Mouse (Mus musculus): ENCODE measurements around the gene Fuz. TPM values are rescaled to one million over a fixed set of nuclear protein-coding genes. Genes with fewer than 3 reads are reported as not detected.
"Not testable (repeated sequence)": the region's sequence is repeated elsewhere in the genome, so short reads cannot be mapped to it uniquely, and the experiment has no call there.

The Fuz gene
- polyA plus RNA-seq, 1 experiment from 2014 or later = 19.3 TPM

GRCm38 (mm10) chr7:44871774-44872173 lies 24.1 kb upstream of the Fuz start:
- H3K36me3 ChIP-seq = peaks cover 11% of the 10 kb centered on the region
- WGBS = 90% methylated on average over 2 of the region's 2 CpGs
- not testable (repeated sequence) for ATAC-seq (ENCODE audit: low FRiP score); H3K9me3 ChIP-seq; H3K27me3 ChIP-seq; H3K4me2 ChIP-seq; H3K9ac ChIP-seq; H3K4me3 ChIP-seq; H3K27ac ChIP-seq
- H3K4me1 ChIP-seq (replicated peaks) = peaks cover 26% of the 10 kb centered on the region

- Histone ChIP-seq H3K27me3 (no peaks in the 10 kb centered on the region), H3K4me3 (no peak overlapping the region), H3K4me2 (no peak overlapping the region), H3K4me1 (replicated peaks) (no peaks in the 10 kb centered on the region), H3K36me3 (peaks cover 72% of the 10 kb centered on the region), H3K9me3 (no peaks in the 10 kb centered on the region), H3K9ac (no peak overlapping the region), H3K27ac (no peak overlapping the region)
- 89% methylated on average over 14 of the region's 14 CpGs for WGBS
- no peak for ATAC-seq (ENCODE audit: low FRiP score)
These were observed 18.0 kb upstream of the Fuz start for GRCm38 (mm10) chr7:44877833-44878232.

DNA sequence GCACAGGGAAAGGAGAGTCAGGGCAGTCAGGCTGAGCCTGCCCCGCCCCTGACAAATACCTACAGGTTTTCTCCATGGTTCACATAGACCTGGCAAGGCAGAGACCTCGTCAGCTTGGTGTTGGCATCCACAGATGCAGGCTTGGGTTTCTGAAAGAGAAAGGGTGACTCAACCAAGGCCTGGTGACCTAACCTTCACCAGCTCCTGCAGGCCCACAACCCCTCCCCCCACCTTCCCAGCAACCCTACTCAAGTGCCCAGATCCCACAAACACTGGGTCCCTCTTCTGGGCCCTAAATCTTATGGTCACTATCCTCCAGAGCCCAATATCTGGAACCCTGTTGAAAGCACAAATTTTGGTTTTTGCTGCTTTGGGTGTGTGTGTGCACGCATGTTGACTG lies 12.8 kb upstream of the Fuz start:
- no peak overlapping the region for H3K4me2 ChIP-seq
- no peak for ATAC-seq (ENCODE audit: low FRiP score)
- no peaks in the 10 kb centered on the region for H3K9me3 ChIP-seq
- H3K27ac ChIP-seq = no peak overlapping the region
- peaks cover 90% of the 10 kb centered on the region for H3K36me3 ChIP-seq
- no peaks in the 10 kb centered on the region for H3K27me3 ChIP-seq
- H3K4me3 ChIP-seq = no peak overlapping the region
- peaks cover 12% of the 10 kb centered on the region for H3K4me1 ChIP-seq (replicated peaks)
- 96% methylated on average over 3 of the region's 3 CpGs for WGBS
- no peak overlapping the region for H3K9ac ChIP-seq

DNA sequence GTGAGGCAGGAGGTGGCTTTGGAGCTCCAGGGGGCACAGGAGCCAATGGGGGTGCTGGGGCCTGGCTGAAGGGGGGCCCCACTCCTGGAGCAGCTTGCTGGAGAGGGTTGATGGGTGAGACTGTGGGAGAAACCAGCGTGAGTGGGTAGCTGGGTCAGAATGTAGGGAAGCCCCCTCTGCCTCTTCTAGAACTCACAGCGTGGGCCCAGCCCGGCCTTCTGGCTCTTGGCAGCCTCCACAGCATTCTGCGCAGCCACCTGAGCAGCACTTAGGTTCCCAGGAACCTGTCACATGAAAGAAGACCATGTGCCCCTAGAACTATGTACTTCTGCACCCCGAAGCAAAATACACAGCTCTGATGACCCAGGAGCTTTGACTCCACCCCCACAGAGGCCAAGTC lies 11.2 kb upstream of the Fuz start:
- Histone ChIP-seq H3K27ac (no peak overlapping the region), H3K9me3 (no peaks in the 10 kb centered on the region), H3K36me3 (peaks cover 90% of the 10 kb centered on the region), H3K4me2 (no peak overlapping the region), H3K4me3 (no peak overlapping the region), H3K4me1 (replicated peaks) (peaks cover 28% of the 10 kb centered on the region), H3K9ac (no peak overlapping the region), H3K27me3 (no peaks in the 10 kb centered on the region)
- WGBS = 98% methylated on average over 5 of the region's 5 CpGs
- no peak for ATAC-seq (ENCODE audit: low FRiP score)

DNA sequence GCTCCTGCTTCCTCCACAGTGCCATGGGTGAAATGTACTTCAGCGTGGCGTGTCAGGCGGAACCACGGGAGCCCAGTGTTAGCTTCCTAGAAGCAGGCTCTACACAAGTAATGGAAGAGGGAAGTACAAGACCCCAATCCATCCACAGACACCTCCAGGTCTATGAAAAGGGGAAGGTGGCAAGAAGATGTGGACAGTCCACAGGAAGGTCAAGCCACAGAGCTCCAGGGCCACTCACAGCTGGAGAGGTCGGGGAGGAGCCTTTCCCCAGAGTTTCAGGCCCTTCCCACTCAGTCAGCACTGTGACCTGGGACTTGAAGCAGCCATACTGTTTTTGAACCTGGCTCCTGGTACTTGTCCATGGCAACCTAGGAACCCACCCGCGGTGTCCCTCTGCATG lies 8.9 kb upstream of the Fuz start:
- no peak overlapping the region for H3K4me3 ChIP-seq
- H3K4me1 ChIP-seq (replicated peaks) = peaks cover 49% of the 10 kb centered on the region
- WGBS = 86% methylated on average over 7 of the region's 7 CpGs
- H3K9ac ChIP-seq = peak overlapping the region; percentile 35
- peaks cover 69% of the 10 kb centered on the region for H3K36me3 ChIP-seq
- no peak overlapping the region for H3K4me2 ChIP-seq
- no peak overlapping the region for H3K27ac ChIP-seq
- H3K27me3 ChIP-seq = no peaks in the 10 kb centered on the region
- no peaks in the 10 kb centered on the region for H3K9me3 ChIP-seq
- no peak for ATAC-seq (ENCODE audit: low FRiP score)

DNA sequence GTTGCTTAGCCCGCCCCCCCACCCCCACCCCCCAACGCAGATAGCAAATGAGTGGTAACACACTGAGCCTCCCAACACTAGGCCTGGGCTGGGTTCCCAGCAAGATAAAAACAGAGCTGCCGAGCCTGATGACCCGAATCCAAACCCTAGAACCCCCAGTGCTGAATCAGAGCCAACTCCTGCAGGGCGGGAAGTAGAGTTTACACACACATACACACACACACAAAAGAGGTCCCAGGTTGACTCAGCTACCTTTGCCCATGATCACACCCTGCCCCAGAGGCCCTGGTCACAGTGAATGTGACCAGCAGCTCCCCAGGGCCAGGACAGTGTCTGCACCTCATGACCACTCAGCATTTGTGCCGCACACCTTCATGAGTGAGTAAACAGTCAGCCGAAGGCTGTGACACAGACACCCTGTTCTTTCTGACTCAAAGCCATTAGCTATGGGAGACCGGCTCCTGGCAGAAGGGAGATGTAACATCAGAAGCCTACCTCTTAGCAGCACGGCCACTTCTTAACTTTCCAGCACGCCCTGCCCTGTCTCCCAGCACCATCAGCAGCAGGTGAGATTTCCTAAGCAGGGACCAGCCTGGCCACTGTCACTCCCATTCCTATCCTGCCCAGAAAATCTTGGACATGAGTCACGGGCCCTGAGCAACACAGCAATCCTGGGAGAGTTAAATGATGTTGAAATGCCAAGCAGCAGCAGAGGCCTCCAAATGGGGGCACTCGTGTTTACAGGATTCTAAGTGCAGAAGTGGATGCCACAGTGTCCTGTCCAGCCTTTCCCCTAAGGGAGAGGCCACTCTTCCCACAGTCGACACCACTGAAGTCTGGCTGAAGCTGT lies 7.4 kb upstream of the Fuz start:
- Histone ChIP-seq H3K27ac (0 out of 2 replicates have a peak overlapping the region, but pooled peaks have one; percentile 3), H3K4me3 (no peak overlapping the region), H3K9me3 (no peaks in the 10 kb centered on the region), H3K36me3 (peaks cover 54% of the 10 kb centered on the region), H3K4me1 (replicated peaks) (peaks cover 55% of the 10 kb centered on the region), H3K4me2 (peak overlapping the region; percentile 24), H3K27me3 (no peaks in the 10 kb centered on the region), H3K9ac (peak overlapping the region; percentile 53; the same call in 1 of the 2 replicates)
- 82% methylated on average over 13 of the region's 13 CpGs for WGBS
- ATAC-seq (ENCODE audit: low FRiP score) = no peak

DNA sequence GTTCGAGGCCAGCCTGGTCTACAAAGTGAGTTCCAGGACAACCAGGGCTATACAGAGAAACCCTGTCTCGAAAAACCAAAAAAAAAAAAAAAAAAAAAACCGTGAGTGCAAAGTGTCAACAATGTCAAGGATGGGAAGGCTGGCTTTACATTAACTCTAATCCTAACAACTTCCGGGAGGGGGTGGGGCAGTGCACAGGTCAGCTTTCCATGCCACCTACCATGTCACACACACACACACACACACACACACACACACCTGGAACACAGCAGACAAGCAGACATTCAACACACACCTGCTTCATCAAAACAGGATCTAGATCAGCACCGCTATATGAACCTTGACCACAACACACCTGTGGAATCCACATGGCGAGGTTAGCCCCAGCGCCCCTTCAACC lies 5.7 kb upstream of the Fuz start:
- Histone ChIP-seq H3K4me2 (peak overlapping the region; percentile 91), H3K9me3 (no peaks in the 10 kb centered on the region), H3K4me1 (replicated peaks) (peaks cover 70% of the 10 kb centered on the region), H3K27ac (0 out of 2 replicates have a peak overlapping the region, but pooled peaks have one; percentile 99), H3K9ac (peak overlapping the region; percentile 95), H3K36me3 (peaks cover 39% of the 10 kb centered on the region), H3K27me3 (no peaks in the 10 kb centered on the region), H3K4me3 (peak overlapping the region; percentile 90)
- WGBS = 77% methylated on average over 7 of the region's 7 CpGs
- ATAC-seq (ENCODE audit: low FRiP score) = no peak

- H3K27me3 ChIP-seq = no peaks in the 10 kb centered on the region
- no peaks in the 10 kb centered on the region for H3K9me3 ChIP-seq
- peaks cover 71% of the 10 kb centered on the region for H3K4me1 ChIP-seq (replicated peaks)
- H3K9ac ChIP-seq = peak overlapping the region; percentile 95
- peak overlapping the region; percentile 90 for H3K4me3 ChIP-seq
- peaks cover 33% of the 10 kb centered on the region for H3K36me3 ChIP-seq
- H3K27ac ChIP-seq = peak overlapping the region; percentile 99; the same call in 1 of the 2 replicates
- ATAC-seq (ENCODE audit: low FRiP score) = no peak
- H3K4me2 ChIP-seq = peak overlapping the region; percentile 91
- WGBS = 49% methylated on average over 4 of the region's 4 CpGs
These were observed 5.1 kb upstream of the Fuz start for GRCm38 (mm10) chr7:44890737-44891136.

- peak overlapping the region; percentile 90 for H3K4me3 ChIP-seq
- peak overlapping the region; percentile 99 for H3K27ac ChIP-seq
- 15% methylated on average over 6 of the region's 6 CpGs for WGBS
- no peaks in the 10 kb centered on the region for H3K27me3 ChIP-seq
- H3K4me1 ChIP-seq (replicated peaks) = peaks cover 76% of the 10 kb centered on the region
- H3K9ac ChIP-seq = peak overlapping the region; percentile 95
- no peaks in the 10 kb centered on the region for H3K9me3 ChIP-seq
- peak overlapping the region; percentile 91 for H3K4me2 ChIP-seq
- peaks cover 27% of the 10 kb centered on the region for H3K36me3 ChIP-seq
- ATAC-seq (ENCODE audit: low FRiP score) = no peak
These were observed 4.3 kb upstream of the Fuz start for GRCm38 (mm10) chr7:44891611-44892010.

GRCm38 (mm10) chr7:44892276-44892921 lies 3.5 kb upstream of the Fuz start, which contains the start of gene Med25:
Gene Med25, minus strand, starts transcription at chr7:44892712.
- WGBS = under 1% methylated on average over 56 of the region's 56 CpGs
- Histone ChIP-seq H3K4me2 (peak within 1 kb of the TSS; percentile 91), H3K4me1 (replicated peaks) (peaks cover 76% of the 10 kb centered on the region)

DNA sequence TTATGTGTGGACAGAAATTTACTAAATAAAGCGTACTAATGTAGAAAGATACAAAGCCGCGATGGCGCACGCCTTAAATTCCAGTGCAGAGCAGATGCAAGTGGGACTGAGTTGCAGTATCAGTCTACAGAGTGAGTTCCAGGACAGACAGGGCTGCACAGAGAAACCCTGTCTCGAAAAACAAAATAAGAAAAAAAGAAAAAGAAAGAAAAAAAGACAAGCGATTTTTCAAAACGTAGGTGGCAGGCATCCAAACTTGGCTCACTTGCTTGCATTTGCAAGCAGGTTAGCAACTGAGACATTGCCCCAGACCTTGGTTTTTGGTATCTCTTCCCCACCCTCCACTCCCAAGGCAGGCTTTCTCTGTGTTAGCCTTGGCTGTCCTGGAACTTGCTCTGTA lies 2.7 kb upstream of the Fuz start:
- Histone ChIP-seq H3K9me3 (no peaks in the 10 kb centered on the region), H3K4me1 (replicated peaks) (peaks cover 78% of the 10 kb centered on the region), H3K27me3 (no peaks in the 10 kb centered on the region), H3K27ac (peak overlapping the region; percentile 90), H3K36me3 (peaks cover 16% of the 10 kb centered on the region), H3K9ac (peak overlapping the region; percentile 62), H3K4me3 (peak overlapping the region; percentile 27), H3K4me2 (peak overlapping the region; percentile 91)
- no peak for ATAC-seq (ENCODE audit: low FRiP score)
- 15% methylated on average over 8 of the region's 8 CpGs for whole genome bisulfite sequencing

More at GRCm38 (mm10) chr7:44892276-44892921, 3.5 kb upstream of the Fuz start, which contains the start of gene Med25:
- peak; percentile 71 for ATAC-seq (ENCODE audit: low FRiP score)
- H3K9ac ChIP-seq = peak within 1 kb of the TSS; percentile 95
- H3K4me3 ChIP-seq = peak within 1 kb of the TSS; percentile 90
- no peaks in the 10 kb centered on the region for H3K27me3 ChIP-seq
- H3K27ac ChIP-seq = peak within 1 kb of the TSS; percentile 99
- H3K9me3 ChIP-seq = no peaks in the 10 kb centered on the region
- H3K36me3 ChIP-seq = peaks cover 19% of the 10 kb centered on the region

DNA sequence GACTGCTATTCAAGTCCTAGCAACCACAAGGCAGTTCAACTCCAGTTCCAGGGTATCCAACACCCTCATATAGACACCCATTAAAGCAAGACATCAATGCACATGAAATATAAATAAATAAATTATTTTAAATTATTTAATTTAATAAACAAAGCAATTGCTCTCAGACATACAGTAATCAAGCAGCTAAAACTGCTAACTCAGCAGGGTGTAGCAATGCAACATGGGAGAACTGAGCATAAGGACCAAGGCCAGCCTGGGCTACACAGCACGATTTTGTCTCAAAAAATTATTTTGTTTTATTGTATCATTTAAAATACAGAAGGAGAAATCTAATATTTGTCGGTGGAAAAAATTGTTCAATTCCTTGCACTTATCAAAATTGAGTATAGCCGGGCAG lies 1.7 kb upstream of the Fuz start:
- ATAC-seq (ENCODE audit: low FRiP score) = no peak
- H3K4me3 ChIP-seq = no peak overlapping the region
- H3K4me2 ChIP-seq = no peak overlapping the region
- peaks cover 12% of the 10 kb centered on the region for H3K36me3 ChIP-seq
- H3K4me1 ChIP-seq (replicated peaks) = peaks cover 75% of the 10 kb centered on the region
- peak overlapping the region; percentile 93 for H3K27ac ChIP-seq
- H3K9me3 ChIP-seq = no peaks in the 10 kb centered on the region
- no peak overlapping the region for H3K9ac ChIP-seq
- H3K27me3 ChIP-seq = no peaks in the 10 kb centered on the region
- 88% methylated on average over 3 of the region's 3 CpGs for WGBS
